Mouse (Mus musculus): ENCODE measurements around the gene Efna3. TPM values are rescaled to one million over a fixed set of nuclear protein-coding genes. Genes with fewer than 3 reads are reported as not detected.

The Efna3 gene
- 0.75 TPM for polyA plus RNA-seq (2014; fragmentation: Illumina TruSeq; extraction: RNeasy Lipid Tissue Mini Kit (QIAGEN cat#74804); ENCODE audit: insufficient read depth, low read depth, low replicate concordance)

DNA sequence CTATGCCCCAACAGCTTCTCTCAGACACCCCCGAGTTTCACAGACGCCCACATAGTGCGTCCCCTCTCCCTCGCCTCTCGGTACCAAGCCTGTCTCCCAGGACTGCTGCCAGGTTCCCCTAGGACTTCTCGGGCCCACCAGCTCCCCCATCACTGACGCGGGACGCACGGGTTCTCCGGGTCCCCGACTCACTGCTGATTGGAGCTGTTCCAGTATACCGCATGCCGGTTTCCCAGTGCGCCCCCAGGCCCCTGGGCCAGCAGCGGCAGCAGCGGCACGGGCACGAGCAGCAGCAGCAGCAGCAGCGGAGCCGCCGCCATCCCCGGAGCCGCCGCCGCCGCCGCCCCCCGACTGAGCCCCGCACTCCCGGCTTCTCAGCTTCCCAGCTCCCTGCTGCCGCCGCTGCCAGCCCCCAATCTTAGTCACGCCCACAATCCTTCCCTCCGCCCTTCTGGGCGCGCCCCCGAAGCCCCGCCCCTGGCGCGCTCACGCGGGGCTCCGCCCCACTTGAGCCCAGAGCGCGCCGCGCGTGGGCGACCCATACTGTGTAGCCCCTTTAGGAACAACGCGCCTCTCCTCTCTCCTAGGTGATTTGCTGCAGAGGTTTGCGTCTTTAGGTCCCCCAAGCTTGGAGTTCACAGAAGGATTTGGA lies at the start of gene Efna3:
Gene Efna3, minus strand, starts transcription at position 452 of the 652 bp plus-strand sequence.

DNA sequence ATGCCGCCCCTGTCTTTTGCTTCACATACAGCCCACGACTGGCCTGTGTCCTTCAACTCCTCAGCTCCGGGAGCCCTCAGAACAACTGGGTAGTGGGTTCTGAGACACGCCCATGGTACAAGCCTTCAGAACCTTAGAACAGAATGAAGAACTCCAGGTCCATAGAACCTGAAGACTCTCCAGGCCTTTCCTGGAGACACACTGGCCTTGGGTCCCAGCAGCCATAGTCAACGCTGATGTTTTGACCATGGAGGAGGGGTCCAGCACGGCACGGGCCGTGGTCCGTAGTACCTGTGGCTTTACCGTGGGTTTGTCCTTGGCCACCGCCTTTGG lies 42.4 kb upstream of the Efna3 start, which contains the start of gene Dcst1:
Gene Dcst1, minus strand, starts transcription at position 101 of the 333 bp plus-strand sequence.

GRCm38 (mm10) chr3:89361675-89362074 lies 38.9 kb upstream of the Efna3 start, which contains the start of gene Dcst2:
Dcst2 (plus strand) TSS chr3:89361975.

GRCm38 (mm10) chr3:89349869-89350501 lies 27.2 kb upstream of the Efna3 start, which contains the start of gene Adam15:
Adam15 (minus strand) TSS chr3:89349996.

GRCm38 (mm10) chr3:89337721-89338578 lies 15.2 kb upstream of the Efna3 start, which contains the start of gene Efna4:
Efna4 (minus strand) TSS chr3:89338028.

DNA sequence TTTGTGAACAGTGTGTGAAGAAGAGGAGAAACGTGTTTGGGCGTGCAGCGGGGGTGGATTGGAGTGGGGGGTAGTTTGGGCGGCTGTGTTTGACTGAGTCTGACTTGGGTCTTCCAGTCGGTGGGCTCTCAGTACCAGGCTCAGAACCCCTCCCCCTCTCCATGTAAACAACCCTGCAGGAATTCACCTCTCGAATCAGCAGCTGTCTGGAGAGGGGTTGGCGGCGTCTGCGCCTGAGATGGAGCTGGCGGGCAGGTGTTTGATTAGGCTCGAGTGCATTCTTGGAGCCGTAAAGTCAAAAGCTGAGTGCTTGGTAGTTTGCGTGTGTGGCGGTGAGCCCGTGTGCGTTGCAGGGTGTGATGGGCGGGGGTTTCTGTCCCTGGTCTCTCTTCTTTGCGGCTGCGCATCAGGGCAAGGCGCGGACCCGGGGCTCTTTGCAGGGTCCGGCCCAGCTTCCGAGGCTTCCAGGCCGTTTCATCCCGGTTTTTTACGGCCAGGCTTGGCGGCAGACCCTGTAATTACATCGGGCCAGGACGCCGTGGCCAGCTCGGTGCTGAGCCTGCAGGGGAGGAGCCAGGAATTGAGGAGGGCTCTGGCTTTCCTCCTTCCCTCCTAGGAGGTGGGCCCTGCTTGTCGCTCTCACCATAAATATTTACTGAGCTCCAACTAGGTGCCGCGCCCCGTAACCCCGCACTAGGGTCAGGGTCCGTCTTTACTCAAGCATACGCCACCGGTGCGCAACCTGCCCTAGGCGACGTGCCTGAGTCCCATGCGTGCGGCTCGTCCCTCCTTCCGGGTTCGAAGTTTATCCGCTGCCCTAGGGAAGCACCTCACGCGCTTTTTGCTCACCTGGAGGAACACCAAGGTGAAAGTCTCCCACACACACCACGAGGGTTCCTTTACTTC lies 41.9 kb downstream of the Efna3 start, which contains the start of gene Efna1:
Gene Efna1, minus strand, starts transcription at position 537 of the 906 bp plus-strand sequence.

DNA sequence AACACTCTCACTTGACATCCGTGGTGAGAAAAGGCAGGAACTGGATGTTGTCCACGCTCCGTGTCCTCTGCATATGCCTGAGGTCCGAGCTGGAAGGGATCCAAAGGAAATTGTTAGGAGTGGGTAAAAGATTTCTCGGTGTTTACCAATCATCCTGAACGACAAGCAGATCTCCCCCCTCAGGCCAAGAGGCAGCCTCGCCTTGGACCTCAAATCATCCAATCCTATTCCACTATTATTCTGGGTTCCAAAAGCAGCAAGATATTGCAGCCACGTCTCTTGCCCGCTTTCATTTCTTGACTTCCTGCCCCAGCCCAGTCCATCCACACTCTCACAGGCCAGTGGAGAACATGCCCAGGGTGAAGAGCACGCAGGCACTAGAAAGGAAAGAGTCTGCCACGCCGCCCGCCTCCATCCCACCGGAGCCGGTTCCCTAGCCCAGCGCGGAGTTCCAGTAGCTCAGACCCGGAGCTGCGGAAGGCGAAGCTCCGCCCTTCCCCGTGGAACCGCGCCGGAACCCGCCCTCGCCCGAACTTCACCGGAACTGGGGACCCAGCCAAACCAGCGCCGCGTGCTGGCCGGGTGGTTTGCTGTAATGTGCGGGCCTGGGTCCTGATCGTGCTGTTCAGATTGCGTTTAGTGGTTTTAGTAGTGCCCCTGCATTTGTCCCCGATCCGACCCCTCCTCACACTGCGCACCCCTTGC lies 52.6 kb downstream of the Efna3 start, which contains the start of gene Slc50a1:
Gene Slc50a1, minus strand, starts transcription at position 520 of the 705 bp plus-strand sequence.

Other genes starting within 250 kb of the Efna3 start
- 25.0 TPM for gene Rusc1, start 229.7 kb downstream of the Efna3 start, polyA plus RNA-seq (2014; fragmentation: Illumina TruSeq; extraction: RNeasy Lipid Tissue Mini Kit (QIAGEN cat#74804); ENCODE audit: insufficient read depth, low read depth, low replicate concordance)
- gene Gm43738, start 221.9 kb downstream of the Efna3 start, polyA plus RNA-seq (2014; fragmentation: Illumina TruSeq; extraction: RNeasy Lipid Tissue Mini Kit (QIAGEN cat#74804); ENCODE audit: insufficient read depth, low read depth, low replicate concordance): not detected
- gene Fdps, start 221.0 kb downstream of the Efna3 start, polyA plus RNA-seq (2014; fragmentation: Illumina TruSeq; extraction: RNeasy Lipid Tissue Mini Kit (QIAGEN cat#74804); ENCODE audit: insufficient read depth, low read depth, low replicate concordance): 109 TPM
- gene Pklr, start 186.8 kb downstream of the Efna3 start, polyA plus RNA-seq (2014; fragmentation: Illumina TruSeq; extraction: RNeasy Lipid Tissue Mini Kit (QIAGEN cat#74804); ENCODE audit: insufficient read depth, low read depth, low replicate concordance): 0.12 TPM
- gene Hcn3, start 162.8 kb downstream of the Efna3 start, polyA plus RNA-seq (2014; fragmentation: Illumina TruSeq; extraction: RNeasy Lipid Tissue Mini Kit (QIAGEN cat#74804); ENCODE audit: insufficient read depth, low read depth, low replicate concordance): not detected
- 24.4 TPM for gene Clk2, start 158.2 kb downstream of the Efna3 start, polyA plus RNA-seq (2014; fragmentation: Illumina TruSeq; extraction: RNeasy Lipid Tissue Mini Kit (QIAGEN cat#74804); ENCODE audit: insufficient read depth, low read depth, low replicate concordance)
- gene Scamp3, start 145.5 kb downstream of the Efna3 start, polyA plus RNA-seq (2014; fragmentation: Illumina TruSeq; extraction: RNeasy Lipid Tissue Mini Kit (QIAGEN cat#74804); ENCODE audit: insufficient read depth, low read depth, low replicate concordance): 50.9 TPM
- 9.9 TPM for gene Fam189b, start 139.8 kb downstream of the Efna3 start, polyA plus RNA-seq (2014; fragmentation: Illumina TruSeq; extraction: RNeasy Lipid Tissue Mini Kit (QIAGEN cat#74804); ENCODE audit: insufficient read depth, low read depth, low replicate concordance)
- 35.5 TPM for gene Gba, start 120.0 kb downstream of the Efna3 start, polyA plus RNA-seq (2014; fragmentation: Illumina TruSeq; extraction: RNeasy Lipid Tissue Mini Kit (QIAGEN cat#74804); ENCODE audit: insufficient read depth, low read depth, low replicate concordance)
- gene Thbs3, start 107.8 kb downstream of the Efna3 start, polyA plus RNA-seq (2014; fragmentation: Illumina TruSeq; extraction: RNeasy Lipid Tissue Mini Kit (QIAGEN cat#74804); ENCODE audit: insufficient read depth, low read depth, low replicate concordance): 37.7 TPM
- gene Mtx1, start 95.9 kb downstream of the Efna3 start, polyA plus RNA-seq (2014; fragmentation: Illumina TruSeq; extraction: RNeasy Lipid Tissue Mini Kit (QIAGEN cat#74804); ENCODE audit: insufficient read depth, low read depth, low replicate concordance): 75.1 TPM
- 195 TPM for gene Muc1, start 93.9 kb downstream of the Efna3 start, polyA plus RNA-seq (2014; fragmentation: Illumina TruSeq; extraction: RNeasy Lipid Tissue Mini Kit (QIAGEN cat#74804); ENCODE audit: insufficient read depth, low read depth, low replicate concordance)
- 122 TPM for gene Krtcap2, start 77.0 kb downstream of the Efna3 start, polyA plus RNA-seq (2014; fragmentation: Illumina TruSeq; extraction: RNeasy Lipid Tissue Mini Kit (QIAGEN cat#74804); ENCODE audit: insufficient read depth, low read depth, low replicate concordance)
- 2.3 TPM for gene Trim46, start 76.7 kb downstream of the Efna3 start, polyA plus RNA-seq (2014; fragmentation: Illumina TruSeq; extraction: RNeasy Lipid Tissue Mini Kit (QIAGEN cat#74804); ENCODE audit: insufficient read depth, low read depth, low replicate concordance)
- 220 TPM for gene Dpm3, start 63.6 kb downstream of the Efna3 start, polyA plus RNA-seq (2014; fragmentation: Illumina TruSeq; extraction: RNeasy Lipid Tissue Mini Kit (QIAGEN cat#74804); ENCODE audit: insufficient read depth, low read depth, low replicate concordance)
- gene Slc50a1, start 52.4 kb downstream of the Efna3 start, polyA plus RNA-seq (2014; fragmentation: Illumina TruSeq; extraction: RNeasy Lipid Tissue Mini Kit (QIAGEN cat#74804); ENCODE audit: insufficient read depth, low read depth, low replicate concordance): 90.4 TPM
- gene Efna1, start 41.8 kb downstream of the Efna3 start, polyA plus RNA-seq (2014; fragmentation: Illumina TruSeq; extraction: RNeasy Lipid Tissue Mini Kit (QIAGEN cat#74804); ENCODE audit: insufficient read depth, low read depth, low replicate concordance): 102 TPM
- 1.5 TPM for gene Efna4, start 15.1 kb upstream of the Efna3 start, polyA plus RNA-seq (2014; fragmentation: Illumina TruSeq; extraction: RNeasy Lipid Tissue Mini Kit (QIAGEN cat#74804); ENCODE audit: insufficient read depth, low read depth, low replicate concordance)
- gene Adam15, start 27.0 kb upstream of the Efna3 start, polyA plus RNA-seq (2014; fragmentation: Illumina TruSeq; extraction: RNeasy Lipid Tissue Mini Kit (QIAGEN cat#74804); ENCODE audit: insufficient read depth, low read depth, low replicate concordance): 109 TPM
- gene Dcst2, start 39.0 kb upstream of the Efna3 start, polyA plus RNA-seq (2014; fragmentation: Illumina TruSeq; extraction: RNeasy Lipid Tissue Mini Kit (QIAGEN cat#74804); ENCODE audit: insufficient read depth, low read depth, low replicate concordance): 0.17 TPM
- gene Dcst1, start 42.3 kb upstream of the Efna3 start, polyA plus RNA-seq (2014; fragmentation: Illumina TruSeq; extraction: RNeasy Lipid Tissue Mini Kit (QIAGEN cat#74804); ENCODE audit: insufficient read depth, low read depth, low replicate concordance): not detected
- gene Zbtb7b, start 71.8 kb upstream of the Efna3 start, polyA plus RNA-seq (2014; fragmentation: Illumina TruSeq; extraction: RNeasy Lipid Tissue Mini Kit (QIAGEN cat#74804); ENCODE audit: insufficient read depth, low read depth, low replicate concordance): 20.1 TPM
- gene Lenep, start 79.8 kb upstream of the Efna3 start, polyA plus RNA-seq (2014; fragmentation: Illumina TruSeq; extraction: RNeasy Lipid Tissue Mini Kit (QIAGEN cat#74804); ENCODE audit: insufficient read depth, low read depth, low replicate concordance): not detected
- gene Flad1, start 88.9 kb upstream of the Efna3 start, polyA plus RNA-seq (2014; fragmentation: Illumina TruSeq; extraction: RNeasy Lipid Tissue Mini Kit (QIAGEN cat#74804); ENCODE audit: insufficient read depth, low read depth, low replicate concordance): 9.7 TPM
- gene Cks1b, start 95.4 kb upstream of the Efna3 start, polyA plus RNA-seq (2014; fragmentation: Illumina TruSeq; extraction: RNeasy Lipid Tissue Mini Kit (QIAGEN cat#74804); ENCODE audit: insufficient read depth, low read depth, low replicate concordance): 11.5 TPM
- 31.8 TPM for gene Shc1, start 95.5 kb upstream of the Efna3 start, polyA plus RNA-seq (2014; fragmentation: Illumina TruSeq; extraction: RNeasy Lipid Tissue Mini Kit (QIAGEN cat#74804); ENCODE audit: insufficient read depth, low read depth, low replicate concordance)
- gene Pygo2, start 107.2 kb upstream of the Efna3 start, polyA plus RNA-seq (2014; fragmentation: Illumina TruSeq; extraction: RNeasy Lipid Tissue Mini Kit (QIAGEN cat#74804); ENCODE audit: insufficient read depth, low read depth, low replicate concordance): 31.0 TPM
- 39.9 TPM for gene Pbxip1, start 113.7 kb upstream of the Efna3 start, polyA plus RNA-seq (2014; fragmentation: Illumina TruSeq; extraction: RNeasy Lipid Tissue Mini Kit (QIAGEN cat#74804); ENCODE audit: insufficient read depth, low read depth, low replicate concordance)
- 67.9 TPM for gene Pmvk, start 131.6 kb upstream of the Efna3 start, polyA plus RNA-seq (2014; fragmentation: Illumina TruSeq; extraction: RNeasy Lipid Tissue Mini Kit (QIAGEN cat#74804); ENCODE audit: insufficient read depth, low read depth, low replicate concordance)
- gene Kcnn3, start 197.2 kb upstream of the Efna3 start, polyA plus RNA-seq (2014; fragmentation: Illumina TruSeq; extraction: RNeasy Lipid Tissue Mini Kit (QIAGEN cat#74804); ENCODE audit: insufficient read depth, low read depth, low replicate concordance): 1.2 TPM

Measured in lung, adult 10 weeks (tissue).